Mouse (Mus musculus) hindbrain, embryonic 13.5 days (tissue): ENCODE results near the gene Gm49661. TPM values are rescaled to one million over a fixed set of nuclear protein-coding genes. Genes with fewer than 3 reads are reported as not detected.
A peak's percentile ranks its signal among the peaks of the same experiment; 100 is the strongest.

Experiments
- ATAC-seq: fragments of 200-750 bp; cut with Nextera tagmentation; 2 replicates; pipeline ENCODE4 v1.8.0; 2017; ENCODE audit warnings: moderate TSS enrichment; ENCODE audit not compliant: low FRiP score
- H3K27ac ChIP-seq: fragments of 300-500 bp; sonication (generic); 2 replicates; pipeline ENCODE4 v1.5.1; 2015; ENCODE audit warnings: inconsistent platforms, mild to moderate bottlenecking, moderate library complexity
- H3K27me3 ChIP-seq: fragments of 300-500 bp; sonication (generic); 2 replicates; pipeline ENCODE4 v1.6.1; 2015; ENCODE audit warnings: mild to moderate bottlenecking, inconsistent platforms
- H3K36me3 ChIP-seq: fragments of 300-500 bp; sonication (generic); 2 replicates; pipeline ENCODE4 v1.6.1; 2015; ENCODE audit warnings: mild to moderate bottlenecking, inconsistent platforms
- H3K4me1 ChIP-seq: fragments of 300-500 bp; sonication (generic); replicated peaks from 2 replicates; pipeline ENCODE4 v1.6.1; 2015; ENCODE audit warnings: inconsistent platforms
- H3K4me2 ChIP-seq: fragments of 300-500 bp; sonication (generic); 2 replicates; pipeline ENCODE4 v1.6.1; 2015; ENCODE audit warnings: inconsistent platforms, mild to moderate bottlenecking, moderate library complexity
- H3K4me3 ChIP-seq: fragments of 300-500 bp; sonication (generic); 2 replicates; pipeline ENCODE4 v1.5.1; 2015; ENCODE audit warnings: mild to moderate bottlenecking, inconsistent platforms
- H3K9ac ChIP-seq: fragments of 300-500 bp; sonication (generic); 2 replicates; pipeline ENCODE4 v1.6.1; 2015; ENCODE audit warnings: mild to moderate bottlenecking, inconsistent platforms
- H3K9me3 ChIP-seq: fragments of 300-500 bp; sonication (generic); 2 replicates; pipeline ENCODE4 v1.6.1; 2016; ENCODE audit warnings: inconsistent platforms
- WGBS: fragments of 180-500 bp; shearing (Covaris S2); methylation state at CpG from one replicate; pipeline ENCODE4 v1.1.7; 2015; 5-methylcytosine and 5-hydroxymethylcytosine counted together
- polyA plus RNA-seq: library from polyadenylated mRNA; unstranded; fragments of >200 nt; fragmentation: Nextera tagmentation; extraction: Ambion mirVana; gene quantifications from 2 replicates; pipeline ENCODE4 v1.2.1, GENCODE M21; 2015

Gene Gm49661
- polyA plus RNA-seq, 1 experiment from 2014 or later = not detected

DNA sequence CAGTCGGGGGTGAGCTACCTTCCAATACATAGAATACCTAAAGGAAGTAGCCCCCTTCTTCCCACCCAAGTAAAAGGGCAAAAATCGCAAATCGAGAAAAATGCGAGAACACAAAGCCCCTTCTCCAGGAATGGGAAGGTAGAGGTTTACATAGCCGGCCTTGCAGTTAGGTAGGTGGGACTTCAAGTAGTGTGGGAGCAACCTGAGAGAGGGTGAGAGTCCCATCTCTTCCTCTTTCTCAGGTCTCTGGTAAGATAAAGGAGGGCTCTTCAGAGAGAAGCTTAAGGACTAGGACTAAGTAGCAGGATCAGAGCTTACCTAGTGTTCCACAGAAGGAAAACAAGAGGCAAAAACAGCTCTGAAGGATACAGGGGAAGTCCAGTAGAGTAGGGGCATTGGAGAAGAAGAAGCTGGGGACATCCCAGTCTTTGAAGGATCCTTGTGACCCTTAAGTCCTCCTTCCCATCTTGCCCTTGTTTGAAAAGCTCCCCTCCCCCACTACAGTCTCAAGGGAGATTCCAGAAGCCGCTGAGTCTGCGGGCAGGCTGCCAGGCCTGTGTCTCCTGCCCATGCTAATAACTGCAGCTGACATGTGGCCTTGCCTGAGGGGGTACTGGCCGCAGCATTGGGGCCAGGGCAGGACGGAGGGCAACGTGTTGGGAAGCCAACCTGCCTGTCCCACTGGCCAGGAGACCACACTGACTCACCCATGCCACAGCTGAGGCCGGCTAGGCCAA, 11.6 kb upstream of the Gm49661 start:
- H3K9me3 ChIP-seq = no peaks in the 10 kb centered on the region

DNA sequence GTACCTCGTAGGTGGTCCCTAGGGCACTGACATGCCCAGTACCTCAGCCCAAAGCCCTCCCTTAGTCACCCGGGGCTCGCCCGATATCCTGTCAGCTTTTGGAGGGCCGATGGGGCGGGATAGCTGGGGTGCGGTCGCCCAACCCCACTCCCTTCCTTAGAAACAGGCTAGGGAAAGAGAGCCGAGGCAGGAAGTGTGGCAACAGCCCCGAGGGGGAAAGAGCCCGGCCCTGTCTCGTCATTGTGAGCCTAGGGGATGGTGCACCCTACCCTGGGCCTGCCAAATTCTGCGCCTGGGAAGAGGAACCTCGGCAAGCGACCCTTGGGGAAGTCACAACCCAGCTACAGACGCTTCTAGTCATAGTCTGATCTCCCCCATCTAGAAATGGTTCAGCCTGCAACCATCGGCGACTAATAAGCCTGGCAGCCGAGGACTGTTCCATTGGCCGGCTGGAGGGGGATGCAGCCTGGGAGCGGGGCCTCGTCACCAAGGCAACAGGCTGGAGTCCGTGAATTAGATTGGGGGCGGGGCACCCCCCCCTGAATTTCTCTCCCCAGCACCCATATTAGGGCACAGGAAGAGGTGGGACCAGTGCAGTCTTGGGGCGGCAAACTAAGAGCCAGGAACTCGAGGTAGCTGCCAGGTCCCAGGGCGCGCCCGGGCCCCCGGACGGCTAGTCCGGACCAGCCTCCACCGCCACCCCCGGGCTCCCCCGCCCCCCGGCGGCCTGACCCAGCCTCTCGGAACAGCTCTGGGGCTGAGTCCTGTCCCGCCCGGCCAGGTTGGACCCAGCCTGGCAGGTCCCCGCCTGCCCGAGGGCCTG, 10.6 kb upstream of the Gm49661 start:
- 4% methylated on average over 37 of the region's 42 CpGs for WGBS
- H3K27me3 ChIP-seq = peaks cover 55% of the 10 kb centered on the region
- H3K9ac ChIP-seq = peak overlapping the region; percentile 53
- H3K4me1 ChIP-seq = peaks cover 77% of the 10 kb centered on the region
- H3K9me3 ChIP-seq = no peaks in the 10 kb centered on the region
- ATAC-seq = peak; percentile 18
- 0 out of 2 replicates have a peak overlapping the region, but pooled peaks have one; percentile 2 for H3K27ac ChIP-seq
- H3K36me3 ChIP-seq = peaks cover 5% of the 10 kb centered on the region; the same call in 1 of the 2 replicates
- peak overlapping the region; percentile 91 for H3K4me2 ChIP-seq
- peak overlapping the region; percentile 32 for H3K4me3 ChIP-seq

More for the DNA sequence above, 11.6 kb upstream of the Gm49661 start:
- Histone ChIP-seq H3K4me1 (peaks cover 77% of the 10 kb centered on the region), H3K27me3 (peaks cover 60% of the 10 kb centered on the region), H3K4me3 (no peak overlapping the region), H3K36me3 (no peaks in the 10 kb centered on the region), H3K9ac (peak overlapping the region; percentile 46; the same call in 1 of the 2 replicates), H3K4me2 (peak overlapping the region; percentile 30; the same call in 1 of the 2 replicates), H3K27ac (peak overlapping the region; percentile 64)
- WGBS = 32% methylated on average over 11 of the region's 11 CpGs
- ATAC-seq = no peak

DNA sequence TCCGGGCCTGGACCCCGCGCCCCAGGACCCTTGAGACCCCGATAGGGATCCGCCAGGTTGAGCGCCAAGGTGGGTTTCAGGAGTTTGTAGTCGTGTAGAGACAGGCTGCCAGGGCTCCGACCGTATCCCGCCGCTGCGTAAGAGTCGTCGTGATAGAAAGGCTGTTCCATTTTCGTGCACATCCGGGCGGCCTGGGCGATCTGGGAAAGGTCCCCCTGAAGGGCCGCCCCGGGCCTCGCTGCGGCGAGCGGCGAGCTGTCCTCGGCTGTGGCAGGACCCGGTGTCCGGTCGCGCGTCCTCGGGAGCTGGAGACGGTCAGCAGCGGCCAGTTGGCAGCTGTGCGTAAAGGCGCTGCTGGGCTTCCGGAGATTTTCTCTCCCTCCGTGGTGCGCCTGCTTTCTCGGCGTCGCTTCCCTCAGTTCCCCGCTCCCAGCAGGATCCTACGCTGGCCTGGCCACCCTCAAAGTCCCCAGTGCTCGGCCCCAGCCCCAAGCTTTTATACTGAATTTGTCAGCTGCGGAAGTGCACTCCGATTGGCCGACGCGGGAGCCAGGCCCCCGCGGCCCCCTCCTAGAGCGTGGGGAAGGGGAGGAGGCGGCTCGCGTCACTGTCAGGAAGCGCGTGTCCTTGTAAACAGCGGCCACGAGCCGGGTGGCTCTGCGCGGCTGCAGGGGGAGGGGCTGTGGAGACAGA, 9.2 kb upstream of the Gm49661 start, which contains the start of gene Junb:
TSS of gene Junb (minus strand) at position 471 of the 693 bp plus-strand sequence.
- peak; percentile 41 for ATAC-seq
- Histone ChIP-seq H3K4me1 (peaks cover 79% of the 10 kb centered on the region), H3K9me3 (no peaks in the 10 kb centered on the region), H3K9ac (peak within 1 kb of the TSS; percentile 74), H3K4me2 (peak within 1 kb of the TSS; percentile 91), H3K4me3 (peak within 1 kb of the TSS; percentile 52), H3K27me3 (peaks cover 41% of the 10 kb centered on the region), H3K27ac (peak within 1 kb of the TSS; percentile 77), H3K36me3 (peaks cover 13% of the 10 kb centered on the region)
- WGBS = under 1% methylated on average over 63 of the region's 63 CpGs

DNA sequence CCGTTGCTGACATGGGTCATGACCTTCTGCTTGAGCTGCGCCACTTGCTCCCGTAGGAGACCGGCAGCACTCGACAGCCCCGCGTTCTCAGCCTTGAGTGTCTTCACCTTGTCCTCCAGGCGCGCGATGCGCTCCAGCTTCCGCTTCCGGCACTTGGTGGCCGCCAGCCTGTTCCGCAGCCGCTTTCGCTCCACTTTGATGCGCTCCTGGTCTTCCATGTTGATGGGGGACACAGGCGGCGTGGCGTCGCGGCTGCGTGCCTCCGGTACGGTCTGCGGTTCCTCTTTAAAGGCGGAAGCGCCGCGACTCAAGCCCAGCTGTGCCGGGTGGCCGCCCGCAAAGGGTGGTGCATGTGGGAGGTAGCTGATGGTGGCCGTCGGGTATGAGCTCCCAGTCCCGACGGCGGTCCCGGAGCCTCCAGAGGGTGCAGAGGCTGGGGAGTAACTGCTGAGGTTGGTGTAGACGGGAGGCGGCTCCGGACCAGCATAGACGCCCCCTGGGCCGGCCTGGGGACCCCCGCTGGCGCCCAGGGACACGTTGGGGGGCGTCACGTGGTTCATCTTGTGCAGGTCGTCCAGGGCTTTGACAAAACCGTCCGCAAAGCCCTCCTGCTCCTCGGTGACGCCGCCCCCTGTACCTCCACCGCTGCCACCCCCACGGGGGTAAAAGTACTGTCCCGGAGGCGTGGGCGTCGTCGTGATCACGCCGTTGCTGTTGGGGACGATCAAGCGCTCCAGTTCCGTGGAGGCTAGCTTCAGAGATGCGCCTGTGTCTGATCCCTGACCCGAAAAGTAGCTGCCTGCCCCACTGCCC, 8.4 kb upstream of the Gm49661 start:
- under 1% methylated on average over 70 of the region's 70 CpGs for WGBS
- Histone ChIP-seq H3K9me3 (no peaks in the 10 kb centered on the region), H3K9ac (peak overlapping the region; percentile 74), H3K27me3 (peaks cover 38% of the 10 kb centered on the region), H3K27ac (peak overlapping the region; percentile 77), H3K4me3 (peak overlapping the region; percentile 52), H3K36me3 (peaks cover 21% of the 10 kb centered on the region), H3K4me2 (peak overlapping the region; percentile 91), H3K4me1 (peaks cover 79% of the 10 kb centered on the region)
- ATAC-seq = no peak

DNA sequence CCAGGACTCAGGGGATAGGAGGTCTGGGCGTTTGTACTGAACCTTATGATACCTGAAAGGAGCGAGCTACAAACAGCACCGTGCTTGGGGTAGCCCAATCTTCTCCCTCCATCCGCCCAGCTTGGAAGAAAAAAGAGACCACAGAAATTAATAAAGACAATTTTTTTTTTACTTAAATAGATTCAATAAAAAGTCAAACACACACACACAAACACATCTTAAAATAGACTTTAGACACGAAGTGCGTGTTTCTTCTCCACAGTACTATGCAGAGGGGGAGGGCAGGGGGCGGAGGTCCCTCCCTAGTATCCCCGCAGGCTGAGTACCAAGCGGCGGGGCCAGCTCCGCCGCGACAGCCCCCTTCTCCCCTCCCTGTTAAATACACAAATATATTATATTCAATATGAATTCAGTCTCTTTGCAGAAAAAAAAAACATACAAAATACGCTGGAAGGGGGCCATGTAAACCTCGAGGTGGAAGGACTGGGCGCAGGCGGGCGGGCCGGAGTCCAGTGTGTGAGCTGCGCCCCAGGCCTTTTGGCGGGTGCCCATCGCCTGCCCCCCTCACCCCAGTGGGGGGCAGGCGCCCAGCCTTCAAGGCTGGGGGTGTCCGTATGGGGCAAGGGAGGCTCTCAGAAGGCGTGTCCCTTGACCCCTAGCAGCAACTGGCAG, 7.7 kb upstream of the Gm49661 start:
- Histone ChIP-seq H3K9me3 (no peaks in the 10 kb centered on the region), H3K9ac (peak overlapping the region; percentile 74), H3K4me3 (peak overlapping the region; percentile 52), H3K4me1 (peaks cover 79% of the 10 kb centered on the region), H3K27ac (peak overlapping the region; percentile 62), H3K36me3 (peaks cover 28% of the 10 kb centered on the region), H3K4me2 (peak overlapping the region; percentile 91), H3K27me3 (peaks cover 31% of the 10 kb centered on the region)
- WGBS = 3% methylated on average over 25 of the region's 25 CpGs
- ATAC-seq = no peak

DNA sequence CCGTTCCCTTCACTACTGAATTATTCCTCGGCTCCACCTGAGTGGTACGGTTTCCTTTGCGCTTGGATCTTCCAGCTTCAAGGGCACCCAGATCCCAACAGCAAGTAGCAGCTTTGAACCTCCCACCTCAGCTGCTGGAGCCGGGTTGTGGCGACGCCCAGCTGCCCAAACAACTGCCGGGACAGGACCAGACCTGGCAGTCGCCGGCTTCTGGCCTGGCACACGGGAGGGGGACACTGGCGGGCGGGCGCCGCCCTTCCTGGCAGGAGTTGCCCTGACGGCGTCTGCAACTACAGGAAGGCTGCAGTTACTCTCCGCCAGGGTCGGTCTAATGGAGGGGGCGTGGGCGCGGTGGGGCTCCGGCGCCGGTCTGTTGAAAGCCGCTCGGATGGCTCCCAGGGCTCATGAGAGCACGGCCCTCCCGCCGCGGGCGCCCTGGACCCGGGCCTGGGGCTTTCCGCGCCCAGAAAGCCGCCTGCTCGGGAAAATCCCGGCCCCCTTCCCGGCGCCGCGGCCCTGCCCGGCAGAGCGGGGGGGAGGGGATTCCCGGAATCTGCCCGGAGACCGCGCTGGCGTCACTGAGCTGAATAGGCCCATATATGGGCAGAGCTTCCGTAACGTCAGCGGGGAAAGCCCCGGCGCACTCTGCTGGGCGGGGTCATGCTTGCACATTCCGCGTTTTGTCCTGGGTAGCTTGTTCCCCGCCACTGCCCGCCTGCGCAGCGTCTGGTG, 7.0 kb upstream of the Gm49661 start:
- peak overlapping the region; percentile 62 for H3K27ac ChIP-seq

DNA sequence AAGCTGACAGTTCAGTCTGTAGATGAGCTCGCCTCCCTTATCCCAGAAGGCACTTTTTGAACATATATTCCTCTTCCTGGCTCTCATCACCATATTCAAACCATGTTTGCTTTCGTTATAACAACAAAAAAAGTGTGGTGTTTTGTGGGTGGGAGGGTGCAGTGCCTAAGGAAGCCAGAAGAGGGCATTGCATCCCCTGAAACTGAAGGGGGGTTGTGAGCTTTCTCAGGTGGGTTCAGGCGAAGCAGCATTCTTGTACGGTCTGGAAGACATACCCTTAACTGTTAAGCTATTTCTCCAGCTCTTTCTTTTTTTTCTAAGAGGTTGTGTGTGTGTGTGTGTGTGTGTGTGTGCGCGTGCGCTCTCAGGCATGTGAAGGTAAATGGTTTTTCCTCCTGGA, 6.2 kb upstream of the Gm49661 start:
- H3K36me3 ChIP-seq = peaks cover 41% of the 10 kb centered on the region
- WGBS = 36% methylated on average over 7 of the region's 7 CpGs
- H3K9me3 ChIP-seq = no peaks in the 10 kb centered on the region
- ATAC-seq = no peak
- peak overlapping the region; percentile 91; the same call in 1 of the 2 replicates for H3K4me2 ChIP-seq
- peak overlapping the region; percentile 62 for H3K27ac ChIP-seq
- H3K9ac ChIP-seq = no peak overlapping the region
- H3K4me3 ChIP-seq = no peak overlapping the region
- peaks cover 79% of the 10 kb centered on the region for H3K4me1 ChIP-seq
- H3K27me3 ChIP-seq = peaks cover 17% of the 10 kb centered on the region

More for the DNA sequence above, 7.0 kb upstream of the Gm49661 start:
- H3K9ac ChIP-seq = peak overlapping the region; percentile 74
- peaks cover 24% of the 10 kb centered on the region for H3K27me3 ChIP-seq
- ATAC-seq = peak; percentile 76
- no peaks in the 10 kb centered on the region for H3K9me3 ChIP-seq
- peak overlapping the region; percentile 91 for H3K4me2 ChIP-seq
- peaks cover 79% of the 10 kb centered on the region for H3K4me1 ChIP-seq
- 2% methylated on average over 61 of the region's 61 CpGs for WGBS
- peak overlapping the region; percentile 52 for H3K4me3 ChIP-seq
- H3K36me3 ChIP-seq = peaks cover 35% of the 10 kb centered on the region

DNA sequence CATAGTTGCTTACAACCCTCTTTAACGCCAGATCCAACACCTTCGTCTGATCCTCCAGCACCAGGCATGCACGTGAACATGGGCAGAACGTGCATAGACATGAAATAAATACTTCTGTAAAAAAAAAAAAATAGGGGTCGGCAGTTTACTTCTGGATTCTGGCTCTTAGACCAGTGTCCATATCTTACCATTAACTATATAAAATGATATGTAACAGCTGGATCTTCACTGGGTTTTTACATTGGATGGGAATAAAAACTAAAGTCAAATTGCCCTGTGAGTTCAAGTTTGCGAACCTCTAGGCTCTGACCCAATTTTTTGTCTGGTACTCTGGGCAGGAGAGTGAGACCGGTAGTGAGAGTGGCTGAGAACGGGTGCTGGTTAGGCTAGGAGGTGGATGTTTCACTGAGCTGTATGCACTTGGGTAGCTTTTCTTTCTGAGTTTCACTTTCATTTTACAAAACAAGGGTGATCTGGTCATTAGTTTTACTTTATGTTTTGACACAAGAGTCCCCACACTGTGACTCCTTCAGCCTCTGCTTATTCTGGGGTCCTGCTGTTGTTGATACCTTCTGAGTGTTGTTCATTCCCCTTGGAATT, 5.4 kb upstream of the Gm49661 start:
- H3K9me3 ChIP-seq = no peaks in the 10 kb centered on the region
- peaks cover 41% of the 10 kb centered on the region for H3K36me3 ChIP-seq
- 0 out of 2 replicates have a peak overlapping the region, but pooled peaks have one; percentile 9 for H3K27ac ChIP-seq
- H3K4me3 ChIP-seq = no peak overlapping the region
- ATAC-seq = no peak
- H3K9ac ChIP-seq = no peak overlapping the region
- 83% methylated on average over 8 of the region's 8 CpGs for whole genome bisulfite sequencing
- peaks cover 13% of the 10 kb centered on the region for H3K27me3 ChIP-seq
- H3K4me1 ChIP-seq = peaks cover 73% of the 10 kb centered on the region
- H3K4me2 ChIP-seq = no peak overlapping the region; the same call in 1 of the 2 replicates

DNA sequence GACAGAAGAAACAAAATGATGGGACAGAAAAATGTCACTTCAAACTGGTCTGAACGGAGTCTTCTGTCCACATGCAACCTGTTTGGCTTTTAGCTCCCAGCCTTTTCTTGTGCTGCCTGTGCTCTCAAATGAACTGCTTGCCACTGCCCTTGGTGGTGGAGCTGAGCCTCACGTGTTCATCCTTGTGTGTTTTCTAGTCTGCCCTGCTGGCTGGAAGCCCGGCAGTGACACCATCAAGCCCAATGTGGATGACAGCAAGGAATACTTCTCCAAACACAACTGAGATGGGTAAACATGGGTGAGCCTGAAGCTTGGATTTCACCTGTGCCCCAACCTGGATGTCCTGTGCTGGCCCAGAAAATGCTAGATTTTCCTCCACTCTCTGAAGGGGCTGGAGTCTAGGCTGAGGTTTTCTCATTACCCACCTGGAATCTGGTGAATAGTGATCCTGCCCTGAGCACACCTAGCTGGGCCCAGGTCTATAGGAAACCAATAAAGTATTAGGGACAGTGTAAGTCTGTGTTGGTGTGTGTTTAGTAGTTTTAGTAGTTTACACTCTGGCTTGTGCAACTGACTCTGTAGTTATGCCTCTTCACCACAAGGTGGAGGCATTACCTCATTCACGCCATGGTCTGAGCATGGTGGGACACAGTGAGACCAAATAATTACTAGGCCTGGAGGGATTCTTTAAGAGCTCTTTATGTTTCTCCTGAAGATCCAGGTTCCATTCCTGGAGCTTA, 4.7 kb upstream of the Gm49661 start:
- Histone ChIP-seq H3K36me3 (peaks cover 41% of the 10 kb centered on the region), H3K4me2 (no peak overlapping the region), H3K4me1 (peaks cover 67% of the 10 kb centered on the region), H3K27me3 (peaks cover 13% of the 10 kb centered on the region), H3K4me3 (no peak overlapping the region), H3K9me3 (no peaks in the 10 kb centered on the region), H3K27ac (peak overlapping the region; percentile 9; the same call in 1 of the 2 replicates), H3K9ac (0 out of 2 replicates have a peak overlapping the region, but pooled peaks have one; percentile 44)
- 61% methylated on average over 4 of the region's 4 CpGs for WGBS
- no peak for ATAC-seq
